In the genomic region with DNA sequence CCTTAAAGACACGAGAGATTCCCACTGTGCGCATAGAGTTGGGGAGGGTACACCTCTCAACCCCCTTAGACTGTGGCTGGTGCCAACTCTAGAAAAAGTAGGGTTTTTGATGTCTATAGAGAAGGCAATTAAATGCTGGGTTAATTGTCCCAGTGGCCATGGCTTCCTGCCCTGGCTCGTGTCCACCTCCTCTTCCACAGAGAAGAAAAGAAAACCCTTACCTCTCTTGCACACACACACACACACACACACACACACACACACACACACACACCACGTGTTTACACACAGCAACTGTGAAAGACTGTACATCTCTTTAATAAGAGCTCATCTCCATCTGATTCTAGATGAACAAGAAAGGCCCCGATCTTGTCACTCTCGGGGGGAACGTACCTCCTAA, we compare ENCODE assay signal across 23 mouse cellular contexts. TPM values are rescaled to one million over a fixed set of nuclear protein-coding genes. Genes with fewer than 3 reads are reported as not detected.
DNase-seq lines count a peak whose midpoint lies in the region; ATAC-seq and TF ChIP-seq lines count a peak whose summit lies in the region.
"Had no signal": no experiment of that assay in that cellular context is flagged by ENCODE, and none has a peak within 500 bp of the region (broad histone marks: within the 10 kb centered on the region; RNA-seq: fewer than 3 reads in every experiment).

No protein-coding gene starts in this region.

- H3K4me3 ChIP-seq in midbrain, embryonic 11.5 days (ENCODE audit: low read depth, low read length) = no peak overlapping the region
- H3K4me3 ChIP-seq in midbrain, embryonic 13.5 days (replicated peaks) = no peak overlapping the region

- H3K4me2 ChIP-seq in midbrain, embryonic 11.5 days = no peak overlapping the region
- H3K4me2 ChIP-seq in midbrain, embryonic 13.5 days (replicated peaks) = no peak overlapping the region

- TF ChIP-seq POLR2A in brain, embryonic 14.5 days (IDR thresholded peaks at IDR 0.05; ENCODE audit: borderline replicate concordance, extremely low read depth, insufficient read depth, insufficient read length, poor library complexity, severe bottlenecking) = no peak

- 87% methylated on average over 7 of the region's 7 CpGs for WGBS in midbrain, embryonic 11.5 days
- 86% methylated on average over 7 of the region's 7 CpGs for WGBS in midbrain, embryonic 13.5 days

- no peak for TF ChIP-seq CTCF in brain, embryonic 14.5 days (IDR thresholded peaks at IDR 0.05; ENCODE audit: borderline replicate concordance, extremely low read depth, insufficient read depth, insufficient read length)

- H3K4me1 ChIP-seq in midbrain, embryonic 11.5 days (ENCODE audit: control insufficient read depth, insufficient read depth, low read length) = peaks cover 10% of the 10 kb centered on the region
- H3K4me1 ChIP-seq in midbrain, embryonic 13.5 days (replicated peaks) = peaks cover 20% of the 10 kb centered on the region

- ATAC-seq in midbrain, embryonic 11.5 days (ENCODE audit: low FRiP score) = no peak
- no peak for ATAC-seq in midbrain, embryonic 13.5 days
- ATAC-seq: activated CD4-positive, CD25-positive, alpha-beta regulatory T cell, adult 4 months; CD4-positive, CD25-positive, alpha-beta regulatory T cell, adult 4 months; Patski had no signal

- no peaks in the 10 kb centered on the region for H3K9me3 ChIP-seq in midbrain, embryonic 11.5 days (ENCODE audit: control insufficient read depth, low read length)
- no peaks in the 10 kb centered on the region for H3K9me3 ChIP-seq in midbrain, embryonic 13.5 days

- H3K27me3 ChIP-seq in midbrain, embryonic 11.5 days (ENCODE audit: control insufficient read depth, insufficient read depth, low read length) = no peaks in the 10 kb centered on the region
- peaks cover 10% of the 10 kb centered on the region; the same call in 1 of the 2 replicates for H3K27me3 ChIP-seq in midbrain, embryonic 13.5 days
- H3K27me3 ChIP-seq: CH12.LX had no signal

- H3K36me3 ChIP-seq in midbrain, embryonic 11.5 days (ENCODE audit: control insufficient read depth, insufficient read depth, low read length) = no peaks in the 10 kb centered on the region
- no peaks in the 10 kb centered on the region for H3K36me3 ChIP-seq in midbrain, embryonic 13.5 days
- H3K36me3 ChIP-seq: G1E had no signal

- no peak overlapping the region for H3K27ac ChIP-seq in midbrain, embryonic 11.5 days (ENCODE audit: low read depth, low read length)
- H3K27ac ChIP-seq in midbrain, embryonic 13.5 days = no peak overlapping the region

- peak; percentile 66 to 67 for DNase-seq in cerebellum, postnatal 10 days
- no peak for DNase-seq in cerebellum, postnatal 25 days
- DNase-seq in cerebellum, postnatal 14 days = peak; percentile 29 to 48
- no peak for DNase-seq in cerebellum, adult 8-10 months
- DNase-seq in midbrain, embryonic 11.5 days (ENCODE audit: low spot score, missing footprints) = peak; percentile 62
- DNase-seq in brain, embryonic 14.5 days (ENCODE audit: low read depth) = peak; percentile 63
- DNase-seq in gastrocnemius, postnatal 25 days = no peak
- DNase-seq: adrenal gland, adult 2 months; adrenal gland, adult 8-10 months; adrenal gland, postnatal 10 days; adrenal gland, postnatal 14 days; adrenal gland, postnatal 25 days; adrenal gland, postnatal 36 days; B cell, adult 2 months; cerebellum, adult 11 months; cerebellum, adult 11-12 months; cerebellum, adult 18-20 months had no signal

- H3K9ac ChIP-seq in midbrain, embryonic 11.5 days (ENCODE audit: low read length) = no peak overlapping the region
- H3K9ac ChIP-seq in midbrain, embryonic 13.5 days (replicated peaks) = no peak overlapping the region

RNA-seq across cellular contexts. Expression of a gene that starts 46.1 kb away (rescaled TPM):
- 0.60 and 0.62 TPM in 2 replicates for polyA plus RNA-seq in midbrain, embryonic 11.5 days (2014; fragmentation: Nextera tagmentation; extraction: Ambion mirVana)
- 3.1 and 3.6 TPM in 2 replicates for polyA plus RNA-seq in midbrain, embryonic 13.5 days (2015; fragmentation: Nextera tagmentation; extraction: Ambion mirVana)
- polyA plus RNA-seq in brain, embryonic 14.5 days (2012; rRNA removed) = 28.2 and 37.1 TPM in 2 replicates
- total RNA-seq in gastrocnemius, postnatal 25 days (2021) = under 1 TPM; 0.08 to 0.13 TPM
- total RNA-seq: CH12.LX had no signal
- polyA plus RNA-seq: activated CD4-positive, CD25-positive, alpha-beta regulatory T cell, adult 4 months; CD4-positive, CD25-positive, alpha-beta regulatory T cell, adult 4 months; G1E; Patski had no signal

Comparison
In these comparisons a context has a peak if more than half of its experiments do, and no peak if none do; other contexts are left out.
1. DNase-seq: peak in cerebellum, postnatal 10 days (2 of 2), cerebellum, postnatal 14 days (2 of 2), midbrain, embryonic 11.5 days (single experiment) and brain, embryonic 14.5 days (single experiment); none in cerebellum, postnatal 25 days (0 of 2), cerebellum, adult 8-10 months (single experiment) and gastrocnemius, postnatal 25 days (single experiment).